Mouse (Mus musculus) brain, adult 2 months (tissue): ENCODE results near the gene Ctrb1.

Source experiments
- DNase-seq: peaks from one replicate; pipeline ENCODE4 v3.0.0; 2011; ENCODE audit warnings: low read depth, low spot score

The Ctrb1 gene

GRCm38 (mm10) chr8:111717488-111717792, 26.6 kb upstream of the Ctrb1 start:
- peak; percentile 62 for DNase-seq

- peak; percentile 94 for DNase-seq
Measured at GRCm38 (mm10) chr8:111716603-111717487, 26.0 kb upstream of the Ctrb1 start.

GRCm38 (mm10) chr8:111715514-111715913, 24.7 kb upstream of the Ctrb1 start:
- DNase-seq, result no peak

- peak; percentile 32 for DNase-seq
Measured at GRCm38 (mm10) chr8:111714295-111714694, 23.5 kb upstream of the Ctrb1 start.

GRCm38 (mm10) chr8:111713817-111714216, 23.0 kb upstream of the Ctrb1 start:
- DNase-seq, result no peak

- no peak for DNase-seq
Measured at GRCm38 (mm10) chr8:111713291-111713690, 22.5 kb upstream of the Ctrb1 start.

- DNase-seq, result peak; percentile 96
Measured at GRCm38 (mm10) chr8:111712588-111712987, 21.8 kb upstream of the Ctrb1 start.

- peak; percentile 77 for DNase-seq
Measured at GRCm38 (mm10) chr8:111712135-111712534, 21.3 kb upstream of the Ctrb1 start.

GRCm38 (mm10) chr8:111710777-111711485, 20.1 kb upstream of the Ctrb1 start:
- no peak for DNase-seq

- DNase-seq, result no peak
Measured at GRCm38 (mm10) chr8:111709223-111709622, 18.4 kb upstream of the Ctrb1 start.

- no peak for DNase-seq
Measured at GRCm38 (mm10) chr8:111708265-111708664, 17.5 kb upstream of the Ctrb1 start.

- DNase-seq, result no peak
Measured at GRCm38 (mm10) chr8:111705699-111706098, 14.9 kb upstream of the Ctrb1 start.

GRCm38 (mm10) chr8:111705222-111705621, 14.4 kb upstream of the Ctrb1 start:
- DNase-seq, result no peak

GRCm38 (mm10) chr8:111704585-111704984, 13.8 kb upstream of the Ctrb1 start:
- peak; percentile 70 for DNase-seq

- no peak for DNase-seq
Measured at GRCm38 (mm10) chr8:111701380-111701779, 10.6 kb upstream of the Ctrb1 start.

GRCm38 (mm10) chr8:111700740-111701139, 9.9 kb upstream of the Ctrb1 start:
- no peak for DNase-seq

GRCm38 (mm10) chr8:111700201-111700600, 9.4 kb upstream of the Ctrb1 start:
- DNase-seq, result no peak

- no peak for DNase-seq
Measured at GRCm38 (mm10) chr8:111699035-111699434, 8.2 kb upstream of the Ctrb1 start.

GRCm38 (mm10) chr8:111697655-111698054, 6.8 kb upstream of the Ctrb1 start:
- no peak for DNase-seq

GRCm38 (mm10) chr8:111695441-111695840, 4.6 kb upstream of the Ctrb1 start:
- no peak for DNase-seq

- no peak for DNase-seq
Measured at GRCm38 (mm10) chr8:111693261-111693741, 2.5 kb upstream of the Ctrb1 start.

GRCm38 (mm10) chr8:111686881-111687280, 3.9 kb downstream of the Ctrb1 start:
- DNase-seq, result no peak

- DNase-seq, result no peak
Measured at GRCm38 (mm10) chr8:111682521-111682920, 8.3 kb downstream of the Ctrb1 start.
